Mouse (Mus musculus) midbrain, embryonic 15.5 days (tissue): ENCODE data around the gene Treh. TPM values are rescaled to one million over a fixed set of nuclear protein-coding genes. Genes with fewer than 3 reads are reported as not detected.
"Not testable (repeated sequence)": the region's sequence is repeated elsewhere in the genome, so short reads cannot be mapped to it uniquely, and the experiment has no call there.

Experiments used
- ATAC-seq: fragments of 200-750 bp; cut with Nextera tagmentation; replicated peaks from 2 replicates; pipeline ENCODE4 v1.8.0; 2017; ENCODE audit warnings: moderate TSS enrichment
- H3K27ac ChIP-seq: fragments of 300-500 bp; sonication (generic); 2 replicates; pipeline ENCODE4 v1.5.1; 2015; ENCODE audit warnings: mild to moderate bottlenecking, inconsistent platforms
- H3K27me3 ChIP-seq: fragments of 300-500 bp; sonication (generic); replicated peaks from 2 replicates; pipeline ENCODE4 v1.6.1; 2015; ENCODE audit warnings: inconsistent platforms
- H3K36me3 ChIP-seq: fragments of 300-500 bp; sonication (generic); replicated peaks from 2 replicates; pipeline ENCODE4 v1.6.1; 2015; ENCODE audit warnings: inconsistent platforms
- H3K4me1 ChIP-seq: fragments of 300-500 bp; sonication (generic); 2 replicates; pipeline ENCODE4 v1.6.1; 2015; ENCODE audit warnings: inconsistent platforms
- H3K4me2 ChIP-seq: fragments of 300-500 bp; sonication (generic); 2 replicates; pipeline ENCODE4 v1.6.1; 2015; ENCODE audit warnings: inconsistent platforms, mild to moderate bottlenecking, moderate library complexity
- H3K4me3 ChIP-seq: fragments of 300-500 bp; sonication (generic); 2 replicates; pipeline ENCODE4 v1.5.1; 2015; ENCODE audit warnings: mild to moderate bottlenecking, inconsistent platforms
- H3K9ac ChIP-seq: fragments of 300-500 bp; sonication (generic); 2 replicates; pipeline ENCODE4 v1.6.1; 2015; ENCODE audit warnings: mild to moderate bottlenecking, inconsistent platforms
- H3K9me3 ChIP-seq: fragments of 300-500 bp; sonication (generic); 2 replicates; pipeline ENCODE4 v1.6.1; 2016; ENCODE audit warnings: inconsistent platforms
- WGBS: fragments of 180-500 bp; shearing (Covaris S2); methylation state at CpG from one replicate; pipeline ENCODE4 v1.1.7; 2015; ENCODE audit warnings: mixed read lengths; 5-methylcytosine and 5-hydroxymethylcytosine counted together
- polyA plus RNA-seq: library from polyadenylated mRNA; unstranded; fragments of >200 nt; fragmentation: Nextera tagmentation; extraction: Ambion mirVana; gene quantifications from 2 replicates; pipeline ENCODE4 v1.2.1, GENCODE M21; 2015

The Treh gene
- polyA plus RNA-seq = not detected in 2 replicates

GRCm38 (mm10) chr9:44673005-44673404, at the start of gene Treh:
Treh (plus strand) TSS chr9:44673233.
- Histone ChIP-seq H3K4me3 (no peak within 1 kb of the TSS), H3K27me3 (no peaks in the 10 kb centered on the region), H3K36me3 (no peaks in the 10 kb centered on the region), H3K9me3 (no peaks in the 10 kb centered on the region), H3K9ac (no peak within 1 kb of the TSS), H3K27ac (no peak within 1 kb of the TSS), H3K4me2 (no peak within 1 kb of the TSS), H3K4me1 (no peaks in the 10 kb centered on the region)
- ATAC-seq = no peak
- WGBS = 92% methylated on average over 3 of the region's 3 CpGs

DNA sequence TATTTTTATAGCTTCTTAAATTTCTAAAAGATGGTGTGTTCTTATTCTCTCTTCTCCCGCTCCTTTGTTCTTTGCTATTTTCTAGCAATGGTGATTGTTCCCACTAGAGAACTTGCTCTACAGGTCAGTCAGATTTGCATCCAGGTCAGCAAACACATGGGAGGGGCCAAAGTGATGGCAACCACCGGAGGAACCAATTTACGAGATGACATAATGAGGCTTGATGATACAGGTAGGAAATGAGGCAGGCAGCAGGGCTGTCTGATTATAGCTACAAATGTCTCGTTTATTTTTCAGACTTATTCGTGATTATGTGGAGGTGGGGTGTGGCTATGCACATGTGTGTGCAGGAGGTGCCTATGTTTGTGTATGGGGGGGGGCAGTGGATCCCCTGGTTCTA, 48.6 kb upstream of the Treh start:
- no peaks in the 10 kb centered on the region for H3K4me1 ChIP-seq
- no peaks in the 10 kb centered on the region for H3K9me3 ChIP-seq
- no peak overlapping the region for H3K4me2 ChIP-seq
- H3K27me3 ChIP-seq = no peaks in the 10 kb centered on the region
- no peak overlapping the region for H3K9ac ChIP-seq
- no peak overlapping the region for H3K4me3 ChIP-seq
- H3K27ac ChIP-seq = no peak overlapping the region
- no peak for ATAC-seq
- WGBS = 80% methylated on average over 5 of the region's 5 CpGs
- peaks cover 50% of the 10 kb centered on the region for H3K36me3 ChIP-seq

DNA sequence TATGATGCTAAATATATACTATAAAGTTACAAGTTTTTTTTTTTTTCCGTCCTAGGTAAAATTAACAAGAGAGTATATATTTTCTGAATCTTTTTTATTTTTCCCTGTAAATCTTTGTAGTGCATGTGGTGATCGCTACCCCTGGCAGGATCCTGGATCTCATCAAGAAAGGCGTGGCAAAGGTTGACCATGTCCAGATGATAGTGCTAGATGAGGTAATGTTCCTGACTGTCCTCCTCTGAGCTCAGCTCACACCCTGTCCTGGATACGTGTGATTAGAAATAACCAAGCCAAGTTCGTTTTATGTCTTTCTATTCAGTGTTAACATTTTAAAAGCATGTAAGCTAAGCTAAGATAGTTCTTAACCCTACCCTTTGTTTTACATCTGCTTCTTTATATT, 46.8 kb upstream of the Treh start:
- 88% methylated on average over 5 of the region's 5 CpGs for WGBS

DNA sequence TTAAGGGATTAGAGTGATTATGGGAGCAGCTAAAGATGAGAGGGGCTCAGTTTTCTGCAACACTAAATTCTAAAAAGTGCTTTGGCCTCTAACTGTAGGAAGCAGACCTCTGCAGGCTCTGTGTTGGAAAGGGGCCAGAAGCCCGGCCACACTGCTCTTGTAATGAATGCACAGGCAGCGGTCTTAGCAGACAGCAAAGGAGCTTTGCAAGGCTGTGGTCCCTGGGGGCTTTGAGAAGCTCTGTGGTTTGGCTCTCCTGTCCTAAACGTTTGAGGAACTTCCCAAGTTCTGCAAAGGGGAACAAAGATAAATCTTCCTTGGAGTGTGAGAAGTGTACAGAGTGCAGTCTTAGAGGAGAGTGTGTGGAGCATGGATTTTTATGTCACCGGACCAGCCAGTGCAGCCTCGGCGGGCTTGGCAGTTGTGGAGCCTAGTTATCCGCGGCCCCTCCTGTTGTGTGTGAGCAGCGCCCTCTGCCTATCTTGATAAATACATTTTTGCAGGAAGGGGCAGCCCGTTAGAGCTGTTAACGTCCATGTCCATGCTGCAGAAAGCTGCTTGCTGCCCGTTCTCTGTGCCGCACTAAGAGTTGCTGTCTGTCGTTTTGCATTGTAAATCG, 35.4 kb upstream of the Treh start:
- Histone ChIP-seq H3K4me1 (no peaks in the 10 kb centered on the region), H3K4me3 (no peak overlapping the region), H3K36me3 (peaks cover 36% of the 10 kb centered on the region), H3K9me3 (no peaks in the 10 kb centered on the region), H3K27ac (no peak overlapping the region), H3K27me3 (no peaks in the 10 kb centered on the region), H3K4me2 (no peak overlapping the region), H3K9ac (no peak overlapping the region)
- ATAC-seq = no peak
- WGBS = 64% methylated on average over 15 of the region's 15 CpGs

More for the DNA sequence above, 46.8 kb upstream of the Treh start:
- Histone ChIP-seq H3K9ac (no peak overlapping the region), H3K9me3 (no peaks in the 10 kb centered on the region), H3K27me3 (no peaks in the 10 kb centered on the region), H3K4me3 (no peak overlapping the region), H3K36me3 (peaks cover 55% of the 10 kb centered on the region), H3K4me1 (no peaks in the 10 kb centered on the region), H3K4me2 (no peak overlapping the region), H3K27ac (no peak overlapping the region)
- ATAC-seq = no peak

DNA sequence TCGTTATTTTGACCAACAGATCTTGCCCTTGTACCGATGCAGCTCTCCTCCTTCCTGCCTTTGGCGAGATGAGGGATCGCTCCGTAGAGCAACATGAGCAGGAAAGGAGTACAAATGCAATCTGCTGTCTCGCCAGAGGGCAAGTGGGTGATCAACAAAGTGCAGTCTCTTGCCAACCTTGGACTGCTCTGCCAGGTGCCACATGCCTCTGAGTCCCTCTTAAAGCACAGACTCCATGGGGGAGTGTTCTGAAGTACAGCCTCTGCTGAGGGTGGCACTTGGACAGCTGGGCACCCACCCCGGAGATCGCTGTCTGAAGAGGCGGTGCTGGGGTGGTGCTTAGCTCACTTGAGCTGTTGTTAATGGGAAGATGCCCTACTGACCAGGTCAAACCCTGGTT, 34.3 kb upstream of the Treh start:
- H3K27me3 ChIP-seq, H3K9me3 ChIP-seq, H3K9ac ChIP-seq, H3K4me3 ChIP-seq, H3K27ac ChIP-seq, ATAC-seq, H3K4me2 ChIP-seq, H3K4me1 ChIP-seq: not testable (repeated sequence)
- H3K36me3 ChIP-seq = peaks cover 36% of the 10 kb centered on the region
- 86% methylated on average over 9 of the region's 9 CpGs for WGBS

DNA sequence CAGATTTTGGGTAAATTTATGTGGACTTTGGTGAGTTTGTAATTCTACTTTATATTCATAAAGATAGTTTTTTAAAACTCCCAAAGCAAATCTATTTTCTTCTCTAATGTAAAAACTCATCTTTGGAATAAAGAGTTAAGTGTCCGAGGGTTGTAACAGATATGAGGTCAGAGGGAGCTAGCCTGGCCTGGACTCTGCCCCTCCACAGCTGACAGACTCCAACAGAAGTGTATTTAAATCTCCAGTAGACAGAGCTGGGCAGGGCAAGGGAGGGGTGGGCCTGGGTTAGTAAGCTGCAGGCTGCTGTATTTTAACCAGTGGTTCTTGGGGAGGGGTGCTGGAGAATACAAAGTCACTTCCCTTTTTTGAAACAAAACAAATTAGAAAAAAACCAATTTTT, 33.0 kb upstream of the Treh start:
- H3K9me3 ChIP-seq, H3K27me3 ChIP-seq, H3K27ac ChIP-seq, H3K4me2 ChIP-seq, H3K4me3 ChIP-seq, H3K9ac ChIP-seq, H3K4me1 ChIP-seq, ATAC-seq: not testable (repeated sequence)
- H3K36me3 ChIP-seq = peaks cover 28% of the 10 kb centered on the region
- 86% methylated on average over 1 of the region's 1 CpGs for WGBS

- Histone ChIP-seq H3K9me3 (no peaks in the 10 kb centered on the region), H3K27me3 (no peaks in the 10 kb centered on the region), H3K27ac (no peak overlapping the region), H3K9ac (no peak overlapping the region), H3K4me3 (no peak overlapping the region), H3K4me2 (no peak overlapping the region), H3K4me1 (no peaks in the 10 kb centered on the region), H3K36me3 (peaks cover 22% of the 10 kb centered on the region)
- no peak for ATAC-seq
- WGBS = 84% methylated on average over 3 of the region's 3 CpGs
Observed at GRCm38 (mm10) chr9:44640646-44641357, 32.2 kb upstream of the Treh start.

DNA sequence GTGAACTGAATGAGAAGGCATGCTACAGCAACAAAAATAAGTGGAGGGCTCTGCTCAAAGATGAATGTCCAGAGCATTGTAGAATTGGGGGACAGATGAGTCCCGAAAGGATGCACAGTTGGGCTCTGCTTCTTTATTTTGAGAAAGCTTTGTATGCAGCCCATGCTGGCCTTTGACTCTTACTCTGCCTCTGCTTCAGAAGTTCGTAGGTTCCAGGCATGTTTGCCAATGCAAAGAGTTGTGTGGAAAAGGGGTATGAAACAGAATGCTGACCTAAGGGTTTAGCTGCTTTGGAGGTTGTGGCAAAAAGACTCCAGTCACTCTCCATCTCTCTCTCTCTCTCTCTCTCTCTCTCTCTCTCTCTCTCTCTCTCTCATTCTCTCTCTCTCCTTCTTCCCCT, 31.4 kb upstream of the Treh start:
- Histone ChIP-seq H3K9me3 (no peaks in the 10 kb centered on the region), H3K4me3 (no peak overlapping the region), H3K4me1 (no peaks in the 10 kb centered on the region), H3K4me2 (no peak overlapping the region), H3K27me3 (no peaks in the 10 kb centered on the region), H3K36me3 (peaks cover 14% of the 10 kb centered on the region; the same call in 1 of the 2 replicates), H3K9ac (no peak overlapping the region), H3K27ac (no peak overlapping the region)
- WGBS = 92% methylated on average over 2 of the region's 2 CpGs
- ATAC-seq = no peak

GRCm38 (mm10) chr9:44643103-44643502, 29.9 kb upstream of the Treh start:
- H3K4me2 ChIP-seq = no peak overlapping the region
- no peaks in the 10 kb centered on the region for H3K9me3 ChIP-seq
- no peak overlapping the region for H3K27ac ChIP-seq
- no peak overlapping the region for H3K9ac ChIP-seq
- no peak overlapping the region for H3K4me3 ChIP-seq
- H3K27me3 ChIP-seq = no peaks in the 10 kb centered on the region
- no peaks in the 10 kb centered on the region for H3K4me1 ChIP-seq
- H3K36me3 ChIP-seq = peaks cover 8% of the 10 kb centered on the region; the same call in 1 of the 2 replicates
- WGBS = 95% methylated on average over 7 of the region's 7 CpGs
- no peak for ATAC-seq

DNA sequence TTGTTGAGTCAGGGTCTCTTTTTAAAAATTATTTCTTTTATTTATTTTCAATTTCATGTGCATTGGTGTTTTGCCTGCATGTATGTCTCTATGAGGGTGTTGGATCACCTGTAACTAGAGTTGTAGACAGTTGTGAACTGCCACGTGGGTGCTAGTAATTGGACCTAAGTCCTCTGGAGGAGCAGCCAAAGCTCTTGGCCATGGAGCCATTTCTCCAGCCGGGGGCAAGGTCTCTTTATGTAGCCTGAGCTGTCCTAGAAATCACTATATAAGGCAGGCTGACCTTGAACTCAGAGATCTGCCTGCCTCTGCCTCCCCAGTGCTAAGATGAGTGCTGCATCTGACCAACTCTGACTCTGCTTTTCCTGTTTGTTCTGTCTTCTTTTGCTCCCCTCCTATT, 28.8 kb upstream of the Treh start:
- H3K27ac ChIP-seq = no peak overlapping the region
- no peaks in the 10 kb centered on the region for H3K9me3 ChIP-seq
- 90% methylated on average over 2 of the region's 2 CpGs for WGBS
- no peaks in the 10 kb centered on the region for H3K27me3 ChIP-seq
- no peak overlapping the region for H3K4me3 ChIP-seq
- H3K4me2 ChIP-seq = no peak overlapping the region
- no peaks in the 10 kb centered on the region for H3K4me1 ChIP-seq
- no peak overlapping the region for H3K9ac ChIP-seq
- H3K36me3 ChIP-seq = 0 out of 2 replicates have a peak, but pooled peaks cover 2% of the 10 kb centered on the region
- no peak for ATAC-seq

DNA sequence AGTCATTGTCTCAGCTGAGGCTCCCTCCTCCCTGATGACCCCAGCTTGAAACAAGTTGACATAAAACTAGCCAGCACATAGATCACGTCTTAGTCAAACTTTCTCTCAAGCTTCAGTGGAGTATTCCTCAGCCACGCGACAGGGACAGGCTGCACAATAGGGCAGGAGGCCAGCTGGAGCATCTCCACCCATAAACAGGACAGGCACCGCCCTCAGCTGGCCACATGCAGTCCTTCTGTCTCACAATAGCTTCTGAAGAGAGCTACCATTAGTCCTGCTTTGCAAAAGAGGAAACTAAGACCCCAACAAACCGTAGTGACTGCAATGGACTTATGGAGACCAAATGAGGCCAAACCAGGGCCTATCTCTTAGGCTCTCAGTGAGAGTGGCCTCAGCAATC, 27.6 kb upstream of the Treh start:
- H3K27me3 ChIP-seq = no peaks in the 10 kb centered on the region
- ATAC-seq = no peak

GRCm38 (mm10) chr9:44645924-44646323, 27.1 kb upstream of the Treh start:
- no peaks in the 10 kb centered on the region for H3K36me3 ChIP-seq
- H3K27ac ChIP-seq = no peak overlapping the region
- H3K4me2 ChIP-seq = no peak overlapping the region
- no peaks in the 10 kb centered on the region for H3K27me3 ChIP-seq
- H3K4me3 ChIP-seq = no peak overlapping the region
- 70% methylated on average over 15 of the region's 15 CpGs for WGBS
- H3K4me1 ChIP-seq = no peaks in the 10 kb centered on the region
- no peaks in the 10 kb centered on the region for H3K9me3 ChIP-seq
- H3K9ac ChIP-seq = no peak overlapping the region
- no peak for ATAC-seq

More for the DNA sequence above, 27.6 kb upstream of the Treh start:
- no peak overlapping the region for H3K4me3 ChIP-seq
- no peaks in the 10 kb centered on the region for H3K9me3 ChIP-seq
- no peaks in the 10 kb centered on the region for H3K4me1 ChIP-seq
- no peak overlapping the region for H3K4me2 ChIP-seq
- no peak overlapping the region for H3K27ac ChIP-seq
- 0 out of 2 replicates have a peak, but pooled peaks cover 2% of the 10 kb centered on the region for H3K36me3 ChIP-seq
- H3K9ac ChIP-seq = no peak overlapping the region
- WGBS = 76% methylated on average over 5 of the region's 5 CpGs

DNA sequence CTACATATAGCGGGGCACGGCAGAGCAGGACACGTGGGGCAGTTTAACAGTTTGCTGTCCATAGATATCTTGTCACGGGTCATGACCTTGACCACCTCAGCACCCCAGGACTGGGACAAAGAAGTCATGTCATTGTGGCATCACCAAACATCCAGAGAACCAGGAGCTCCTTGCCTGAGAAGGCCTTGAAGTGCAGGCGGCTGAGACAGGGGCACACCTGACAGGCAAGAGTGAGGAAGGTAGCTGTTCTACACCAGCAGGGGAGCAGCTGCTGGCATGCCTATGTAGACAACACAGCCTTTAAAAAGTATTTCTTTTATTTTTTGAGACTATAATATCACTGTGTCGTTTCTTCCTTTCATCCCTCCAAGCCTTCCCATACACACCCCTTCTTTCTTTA, 26.7 kb upstream of the Treh start:
- Histone ChIP-seq H3K27ac (no peak overlapping the region), H3K9me3 (no peaks in the 10 kb centered on the region), H3K36me3 (no peaks in the 10 kb centered on the region), H3K27me3 (no peaks in the 10 kb centered on the region), H3K4me3 (no peak overlapping the region), H3K4me2 (no peak overlapping the region), H3K4me1 (no peaks in the 10 kb centered on the region), H3K9ac (no peak overlapping the region)
- 90% methylated on average over 6 of the region's 6 CpGs for WGBS
- no peak for ATAC-seq
